Mouse (Mus musculus) forebrain, embryonic 14.5 days (tissue): ENCODE results near the gene Hist3h2a. TPM values are rescaled to one million over a fixed set of nuclear protein-coding genes. Genes with fewer than 3 reads are reported as not detected.

Source experiments
- ATAC-seq: fragments of 200-750 bp; cut with Nextera tagmentation; 2 replicates; pipeline ENCODE4 v1.8.0; 2017; ENCODE audit warnings: mild to moderate bottlenecking, moderate library complexity
- DNase-seq: peaks from one replicate; pipeline ENCODE4 v3.0.0-alpha.2; 2015; ENCODE audit warnings: low spot score
- H3K27ac ChIP-seq: fragments of 300-500 bp; sonication (generic); 2 replicates; pipeline ENCODE4 v1.5.1; 2014; ENCODE audit warnings: low read depth, mild to moderate bottlenecking, control low read depth, low read length, moderate library complexity
- H3K27me3 ChIP-seq: fragments of 300-500 bp; sonication (generic); replicated peaks from 2 replicates; pipeline ENCODE4 v1.6.1; 2014; ENCODE audit warnings: low read length, control low read depth, mixed read lengths; ENCODE audit not compliant: control insufficient read depth, insufficient read depth
- H3K36me3 ChIP-seq: fragments of 300-500 bp; sonication (generic); 2 replicates; pipeline ENCODE4 v1.6.1; 2014; ENCODE audit warnings: low read length, control low read depth; ENCODE audit not compliant: control insufficient read depth, insufficient read depth
- H3K4me1 ChIP-seq: fragments of 300-500 bp; sonication (generic); 2 replicates; pipeline ENCODE4 v1.6.1; 2014; ENCODE audit warnings: antibody characterized with exemption, low read length, control low read depth; ENCODE audit not compliant: control insufficient read depth, insufficient read depth
- H3K4me2 ChIP-seq: fragments of 300-500 bp; sonication (generic); 2 replicates; pipeline ENCODE4 v1.6.1; 2014; ENCODE audit warnings: mild to moderate bottlenecking, control low read depth, low read length
- H3K4me3 ChIP-seq: fragments of 300-500 bp; sonication (generic); 2 replicates; pipeline ENCODE4 v1.5.1; 2014; ENCODE audit warnings: low read depth, low read length, control low read depth
- H3K9ac ChIP-seq: fragments of 300-500 bp; sonication (generic); 2 replicates; pipeline ENCODE4 v1.6.1; 2014; ENCODE audit warnings: mild to moderate bottlenecking, low read length, control low read depth, moderate library complexity
- H3K9me3 ChIP-seq: fragments of 300-500 bp; sonication (generic); replicated peaks from 2 replicates; pipeline ENCODE4 v1.6.1; 2016; ENCODE audit warnings: low read length, control low read depth, mixed read lengths; ENCODE audit not compliant: control insufficient read depth
- WGBS: fragments of 180-500 bp; shearing (Covaris S2); extraction: QIAGEN DNeasy Blood & Tissue Kit; methylation state at CpG from one replicate; pipeline ENCODE4 v1.1.7; 2014; 5-methylcytosine and 5-hydroxymethylcytosine counted together
- polyA plus RNA-seq: library from polyadenylated mRNA; unstranded; fragments of >200 nt; fragmentation: Nextera tagmentation; extraction: Ambion mirVana; gene quantifications from 2 replicates; pipeline ENCODE4 v1.2.1, GENCODE M21; 2014

Gene Hist3h2a
- polyA plus RNA-seq, 1 experiment from 2014 or later, result 151 TPM

DNA sequence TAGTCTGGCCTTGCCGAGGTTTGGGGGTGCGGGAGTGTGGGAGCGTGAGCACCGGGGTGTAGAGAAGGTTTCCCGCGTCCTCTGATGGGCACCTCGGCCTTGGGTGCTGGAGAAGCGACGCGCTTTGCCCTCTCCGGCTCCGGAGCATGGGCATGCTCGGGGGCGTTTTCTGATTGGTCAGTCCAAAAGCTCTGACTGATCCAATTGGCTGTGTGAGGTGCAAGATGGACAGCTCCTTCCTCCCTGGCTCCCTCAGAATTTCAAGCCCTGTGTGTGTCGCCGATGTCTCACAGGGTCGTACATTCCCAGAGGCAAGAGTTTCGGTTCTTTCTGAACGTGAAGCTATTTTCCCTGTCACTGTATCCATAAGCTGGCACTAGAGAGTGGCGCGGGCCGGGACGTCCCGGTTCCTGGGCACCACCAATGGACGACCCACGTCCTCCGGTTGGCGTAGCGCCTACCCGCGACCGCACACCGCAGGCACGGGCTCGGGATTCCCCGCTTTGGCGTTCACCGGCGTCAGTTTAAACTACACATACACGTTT is 5.5 kb downstream of the Hist3h2a start:
- ATAC-seq, result peak; percentile 85
- peaks cover 30% of the 10 kb centered on the region for H3K4me1 ChIP-seq
- 0 out of 2 replicates have a peak, but pooled peaks cover 5% of the 10 kb centered on the region for H3K9me3 ChIP-seq
- peak overlapping the region; percentile 76 for H3K4me2 ChIP-seq
- DNase-seq, result peak; percentile 91
- H3K27me3 ChIP-seq, result 0 out of 2 replicates have a peak, but pooled peaks cover 4% of the 10 kb centered on the region
- H3K27ac ChIP-seq, result peak overlapping the region; percentile 39; the same call in 1 of the 2 replicates
- 2% methylated on average over 40 of the region's 40 CpGs for WGBS
- peaks cover 14% of the 10 kb centered on the region for H3K36me3 ChIP-seq
- peak overlapping the region; percentile 57 for H3K9ac ChIP-seq
- H3K4me3 ChIP-seq, result peak overlapping the region; percentile 40

DNA sequence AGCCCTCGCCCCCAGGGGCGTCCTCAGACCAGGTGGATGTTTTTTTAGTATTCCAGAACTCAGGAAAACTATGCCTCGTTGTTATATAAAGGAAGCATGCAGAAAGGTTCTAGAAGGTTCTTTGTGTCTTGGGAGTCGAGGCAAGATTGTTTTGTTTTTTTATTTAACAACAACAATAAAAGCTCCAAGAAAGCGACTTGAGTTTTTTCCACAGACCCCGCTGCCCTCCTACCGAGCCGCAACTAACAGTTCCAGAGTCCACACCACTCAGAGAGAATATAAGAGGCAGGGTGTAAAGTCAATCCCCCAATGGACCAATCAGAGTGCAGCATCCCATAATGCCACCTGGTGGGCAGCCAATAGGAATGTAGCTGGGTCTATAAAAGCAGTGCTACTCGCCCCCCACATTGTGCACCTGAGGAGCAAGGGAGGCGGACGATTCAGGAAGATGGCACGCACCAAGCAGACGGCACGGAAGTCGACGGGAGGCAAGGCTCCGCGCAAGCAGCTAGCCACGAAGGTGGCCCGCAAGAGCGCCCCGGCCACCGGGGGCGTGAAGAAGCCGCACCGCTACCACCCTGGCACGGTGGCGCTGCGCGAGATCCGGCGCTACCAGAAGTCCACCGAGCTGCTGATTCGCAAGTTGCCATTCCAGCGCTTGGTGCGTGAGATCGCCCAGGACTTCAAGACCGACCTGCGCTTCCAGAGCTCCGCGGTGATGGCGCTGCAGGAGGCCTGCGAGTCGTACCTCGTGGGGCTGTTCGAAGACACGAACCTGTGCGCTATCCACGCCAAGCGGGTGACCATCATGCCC is 7.1 kb downstream of the Hist3h2a start:
- peaks cover 14% of the 10 kb centered on the region for H3K36me3 ChIP-seq
- no peak for DNase-seq
- H3K27ac ChIP-seq, result no peak overlapping the region
- no peak overlapping the region for H3K4me3 ChIP-seq
- H3K27me3 ChIP-seq, result 0 out of 2 replicates have a peak, but pooled peaks cover 4% of the 10 kb centered on the region
- no peak overlapping the region for H3K4me2 ChIP-seq
- no peak overlapping the region for H3K9ac ChIP-seq
- peaks cover 26% of the 10 kb centered on the region for H3K4me1 ChIP-seq
- 0 out of 2 replicates have a peak, but pooled peaks cover 5% of the 10 kb centered on the region for H3K9me3 ChIP-seq
- no peak for ATAC-seq
- 73% methylated on average over 50 of the region's 50 CpGs for WGBS

DNA sequence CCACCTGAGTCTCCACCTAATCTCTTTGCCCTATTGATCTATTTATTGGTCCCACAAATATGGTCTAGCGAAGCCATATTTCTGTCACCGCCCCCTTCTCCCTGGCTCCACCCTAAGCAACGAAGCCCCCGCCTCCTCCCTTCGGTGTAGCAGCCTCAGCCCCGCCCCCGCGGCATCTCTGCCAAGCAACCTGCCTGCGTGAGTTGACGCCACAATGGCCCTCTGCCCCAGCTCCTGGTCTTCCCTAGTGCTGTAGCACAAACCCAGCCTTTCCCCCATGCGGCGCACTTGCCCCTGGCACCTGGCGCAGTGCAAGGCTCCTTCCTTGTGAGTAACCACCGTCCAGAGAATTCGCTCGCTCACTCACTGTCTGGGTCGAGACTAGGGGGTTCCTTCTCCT is 9.1 kb downstream of the Hist3h2a start:
- Histone ChIP-seq H3K9ac (no peak overlapping the region), H3K27ac (no peak overlapping the region), H3K36me3 (peaks cover 3% of the 10 kb centered on the region; the same call in 1 of the 2 replicates), H3K4me2 (no peak overlapping the region), H3K9me3 (0 out of 2 replicates have a peak, but pooled peaks cover 5% of the 10 kb centered on the region), H3K4me3 (no peak overlapping the region), H3K4me1 (peaks cover 8% of the 10 kb centered on the region), H3K27me3 (0 out of 2 replicates have a peak, but pooled peaks cover 4% of the 10 kb centered on the region)
- WGBS, result 36% methylated on average over 17 of the region's 17 CpGs
- no peak for DNase-seq
- no peak for ATAC-seq

DNA sequence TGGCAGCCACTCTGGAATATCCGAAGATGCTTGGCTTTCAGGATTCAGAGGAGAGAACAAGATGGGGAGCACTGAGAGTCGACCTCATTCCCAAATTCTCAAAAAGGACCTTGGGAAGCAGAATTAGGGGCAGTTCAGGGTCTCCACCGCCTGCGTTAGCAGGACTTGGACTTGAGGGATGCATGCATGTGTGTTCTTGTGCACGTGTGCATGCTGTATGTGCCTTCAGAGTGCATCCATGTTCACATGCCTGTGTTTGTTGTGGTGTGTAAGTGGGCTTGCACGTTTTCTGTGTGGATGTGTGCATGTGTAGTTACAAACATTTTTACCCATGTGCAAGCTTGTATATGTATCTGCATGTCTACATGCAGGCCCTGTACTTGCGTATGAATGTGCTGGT is 9.7 kb downstream of the Hist3h2a start:
- 83% methylated on average over 7 of the region's 7 CpGs for WGBS
- no peak for DNase-seq

DNA sequence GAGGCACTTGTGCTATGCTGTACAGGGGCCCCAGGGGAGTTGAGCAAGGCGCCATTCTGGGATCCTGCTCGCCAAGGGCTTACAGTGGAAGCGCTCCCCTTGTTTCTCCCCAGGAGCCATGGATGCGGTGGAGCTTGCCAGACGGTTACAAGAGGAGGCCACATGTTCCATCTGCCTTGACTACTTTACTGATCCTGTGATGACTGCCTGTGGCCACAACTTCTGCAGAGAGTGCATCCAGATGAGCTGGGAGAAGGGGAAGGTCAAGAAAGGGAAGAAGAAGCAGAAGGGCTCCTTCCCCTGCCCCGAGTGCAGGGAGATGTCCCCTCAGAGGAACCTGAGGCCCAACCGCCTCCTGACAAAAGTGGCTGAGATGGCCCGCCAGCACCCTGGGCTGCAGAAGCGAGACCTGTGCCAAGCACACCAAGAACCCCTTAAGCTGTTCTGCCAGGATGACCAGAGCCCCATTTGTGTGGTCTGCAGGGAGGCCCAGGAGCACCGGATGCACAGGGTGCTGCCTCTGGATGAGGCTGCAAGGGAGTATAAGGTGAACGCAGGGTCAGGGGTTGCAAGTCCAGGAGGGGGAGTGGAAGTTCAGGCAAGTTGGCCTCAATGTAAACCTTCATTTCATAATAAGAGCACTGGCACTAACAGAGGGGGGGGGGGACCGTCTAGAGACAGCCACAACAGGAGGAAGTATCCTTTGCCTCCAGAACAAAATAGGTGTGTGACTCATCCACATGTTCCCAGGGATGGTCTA is 10.7 kb downstream of the Hist3h2a start:
- ATAC-seq (no peak), DNase-seq (no peak)
- no peak overlapping the region for H3K4me2 ChIP-seq
- H3K36me3 ChIP-seq, result 0 out of 2 replicates have a peak, but pooled peaks cover 6% of the 10 kb centered on the region
- H3K4me3 ChIP-seq, result no peak overlapping the region
- H3K27ac ChIP-seq, result no peak overlapping the region
- 0 out of 2 replicates have a peak, but pooled peaks cover 4% of the 10 kb centered on the region for H3K27me3 ChIP-seq
- no peaks in the 10 kb centered on the region for H3K4me1 ChIP-seq
- WGBS, result 53% methylated on average over 12 of the region's 12 CpGs
- no peak overlapping the region for H3K9ac ChIP-seq
- H3K9me3 ChIP-seq, result 0 out of 2 replicates have a peak, but pooled peaks cover 5% of the 10 kb centered on the region

More for the DNA sequence above, 9.7 kb downstream of the Hist3h2a start:
- H3K27ac ChIP-seq, result no peak overlapping the region
- ATAC-seq, result no peak
- H3K4me3 ChIP-seq, result no peak overlapping the region
- H3K9me3 ChIP-seq, result 0 out of 2 replicates have a peak, but pooled peaks cover 5% of the 10 kb centered on the region
- H3K4me2 ChIP-seq, result no peak overlapping the region
- 0 out of 2 replicates have a peak, but pooled peaks cover 3% of the 10 kb centered on the region for H3K36me3 ChIP-seq
- H3K4me1 ChIP-seq, result peaks cover 4% of the 10 kb centered on the region; the same call in 1 of the 2 replicates
- 0 out of 2 replicates have a peak, but pooled peaks cover 4% of the 10 kb centered on the region for H3K27me3 ChIP-seq
- no peak overlapping the region for H3K9ac ChIP-seq

DNA sequence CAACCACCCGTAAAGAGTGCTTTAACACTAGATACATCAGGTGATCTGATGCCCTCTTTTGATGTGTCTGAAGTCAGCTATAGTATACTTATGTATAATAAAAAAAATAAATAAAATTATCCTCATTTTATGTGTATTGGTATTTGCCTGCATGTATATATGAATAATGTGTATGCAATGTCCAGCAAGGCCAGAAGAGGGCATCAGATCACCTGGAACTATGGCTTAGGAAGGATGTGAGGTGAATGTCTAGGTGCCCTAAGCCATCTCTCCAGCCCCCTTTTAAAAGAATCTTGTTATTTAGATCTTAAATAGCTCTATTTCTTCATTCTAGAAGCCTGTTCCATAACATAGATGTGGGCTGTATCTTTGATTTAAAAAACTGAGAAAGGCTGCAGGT is 12.9 kb downstream of the Hist3h2a start:
- H3K9ac ChIP-seq, result no peak overlapping the region
- H3K4me3 ChIP-seq, result no peak overlapping the region
- H3K4me2 ChIP-seq, result no peak overlapping the region
- H3K9me3 ChIP-seq, result no peaks in the 10 kb centered on the region
- H3K27me3 ChIP-seq, result no peaks in the 10 kb centered on the region
- ATAC-seq (no peak), DNase-seq (no peak)
- peaks cover 9% of the 10 kb centered on the region; the same call in 1 of the 2 replicates for H3K36me3 ChIP-seq
- no peak overlapping the region for H3K27ac ChIP-seq
- WGBS, result 94% methylated on average over 1 of the region's 1 CpGs
- H3K4me1 ChIP-seq, result no peaks in the 10 kb centered on the region

DNA sequence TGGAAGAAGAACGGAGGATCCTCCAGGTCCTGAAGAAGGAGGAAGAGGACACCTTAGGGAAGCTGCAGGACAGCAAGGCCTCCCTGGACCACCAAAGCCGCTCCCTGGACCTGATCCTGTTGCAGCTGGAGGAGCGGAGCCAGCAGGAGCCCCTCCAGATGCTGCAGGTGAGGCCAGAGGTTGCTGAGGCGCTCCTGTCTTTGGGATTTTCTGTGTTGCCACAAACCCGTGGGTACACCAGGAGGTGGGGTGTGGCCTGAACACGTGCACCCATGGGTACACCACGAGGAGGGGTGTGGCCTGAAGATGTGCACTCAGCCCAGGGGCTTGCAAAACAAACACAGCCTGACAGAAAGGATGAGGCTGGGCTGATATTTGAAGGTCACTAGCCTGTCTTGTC is 14.1 kb downstream of the Hist3h2a start:
- WGBS, result 88% methylated on average over 7 of the region's 7 CpGs
- no peak overlapping the region for H3K4me3 ChIP-seq

DNA sequence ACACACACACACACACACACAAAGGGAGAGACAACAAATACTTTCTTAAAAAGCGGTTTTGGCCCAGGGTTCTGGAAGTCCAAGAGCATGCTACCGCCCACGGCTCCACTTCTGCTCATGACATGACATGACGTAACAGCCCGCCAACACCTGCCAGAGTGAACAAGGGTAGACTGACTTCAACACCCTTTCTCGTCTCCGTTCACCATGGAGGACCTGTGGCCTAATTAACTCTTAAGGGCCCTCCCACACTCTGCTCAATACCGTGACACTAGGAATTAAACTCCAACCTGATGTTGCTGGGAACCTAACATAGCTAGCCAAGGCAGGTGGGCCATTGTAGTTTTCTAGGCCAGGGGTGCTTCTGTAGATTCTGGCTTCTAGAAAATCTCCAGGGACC is 14.5 kb downstream of the Hist3h2a start:
- 83% methylated on average over 8 of the region's 8 CpGs for WGBS
- no peaks in the 10 kb centered on the region for H3K27me3 ChIP-seq
- peaks cover 13% of the 10 kb centered on the region; the same call in 1 of the 2 replicates for H3K36me3 ChIP-seq
- no peak overlapping the region for H3K4me2 ChIP-seq
- no peaks in the 10 kb centered on the region for H3K9me3 ChIP-seq
- no peak for ATAC-seq
- no peak overlapping the region for H3K9ac ChIP-seq
- H3K27ac ChIP-seq, result no peak overlapping the region
- no peak overlapping the region for H3K4me3 ChIP-seq
- DNase-seq, result no peak
- H3K4me1 ChIP-seq, result no peaks in the 10 kb centered on the region

More for the DNA sequence above, 14.1 kb downstream of the Hist3h2a start:
- Histone ChIP-seq H3K9ac (no peak overlapping the region), H3K4me2 (no peak overlapping the region), H3K36me3 (peaks cover 13% of the 10 kb centered on the region; the same call in 1 of the 2 replicates), H3K4me1 (no peaks in the 10 kb centered on the region), H3K27ac (no peak overlapping the region), H3K27me3 (no peaks in the 10 kb centered on the region), H3K9me3 (no peaks in the 10 kb centered on the region)
- ATAC-seq (no peak), DNase-seq (no peak)
